Mouse (Mus musculus) adrenal gland, adult (tissue): ENCODE data around the gene Scaf11.

ENCODE experiments used
- DNase-seq, 2 experiments: peaks; one replicate each; pipeline ENCODE4 v3.0.0; 2022 to 2023; ENCODE audit warnings: low spot score in 1 of 2; ENCODE audit not compliant: inconsistent age in 2 of 2

The Scaf11 gene

GRCm38 (mm10) chr15:96406253-96406652, 54.4 kb downstream of the Scaf11 start:
- DNase-seq = no peak

- DNase-seq = no peak
Observed at GRCm38 (mm10) chr15:96405548-96405947, 55.1 kb downstream of the Scaf11 start.

- no peak for DNase-seq
Observed at GRCm38 (mm10) chr15:96398333-96398732, 62.3 kb downstream of the Scaf11 start.

GRCm38 (mm10) chr15:96396641-96397344, 63.9 kb downstream of the Scaf11 start:
- no peak for DNase-seq

DNA sequence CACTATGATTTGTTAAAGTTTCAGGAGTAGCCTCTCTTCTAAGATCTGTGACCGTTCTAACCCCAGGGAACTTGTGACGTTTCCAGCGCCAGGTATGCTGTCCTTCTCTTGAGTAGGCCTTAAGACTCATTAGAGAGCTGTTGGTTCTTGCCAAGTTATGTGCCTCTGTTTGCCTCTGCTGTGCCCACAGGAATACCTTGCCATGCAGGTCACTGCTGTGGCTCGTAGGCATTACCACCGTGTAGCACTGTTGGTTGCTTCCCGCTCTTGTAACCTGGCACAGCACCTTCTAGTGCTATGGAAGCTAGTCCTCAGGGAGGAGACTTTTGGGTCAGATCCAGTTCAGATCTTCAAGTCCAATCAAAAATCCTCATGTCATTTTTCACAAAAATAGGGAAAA, 65.6 kb downstream of the Scaf11 start:
- DNase-seq = no peak

GRCm38 (mm10) chr15:96392878-96393277, 67.8 kb downstream of the Scaf11 start:
- no peak for DNase-seq

DNA sequence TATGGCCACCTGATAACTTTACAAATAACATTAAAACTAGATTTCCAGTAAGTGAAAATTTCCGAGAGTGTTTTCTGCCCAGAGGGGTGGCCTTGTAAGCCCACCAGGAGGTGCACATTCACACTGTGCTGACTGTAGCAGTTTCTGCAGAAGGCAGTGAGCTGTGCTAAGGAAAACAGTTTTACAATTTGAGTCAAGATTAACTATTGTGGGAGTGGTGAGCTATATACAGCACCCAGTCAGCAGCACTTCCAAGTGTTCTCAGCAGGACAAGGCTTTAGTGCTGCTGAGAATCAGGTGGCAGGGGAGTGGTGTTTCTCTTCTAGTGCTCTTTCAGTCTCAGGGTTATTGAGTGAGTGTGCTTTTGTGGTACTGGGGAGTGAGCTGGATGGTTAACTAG, 72.1 kb downstream of the Scaf11 start:
- no peak for DNase-seq

GRCm38 (mm10) chr15:96382223-96382622, 78.4 kb downstream of the Scaf11 start:
- no peak for DNase-seq

DNA sequence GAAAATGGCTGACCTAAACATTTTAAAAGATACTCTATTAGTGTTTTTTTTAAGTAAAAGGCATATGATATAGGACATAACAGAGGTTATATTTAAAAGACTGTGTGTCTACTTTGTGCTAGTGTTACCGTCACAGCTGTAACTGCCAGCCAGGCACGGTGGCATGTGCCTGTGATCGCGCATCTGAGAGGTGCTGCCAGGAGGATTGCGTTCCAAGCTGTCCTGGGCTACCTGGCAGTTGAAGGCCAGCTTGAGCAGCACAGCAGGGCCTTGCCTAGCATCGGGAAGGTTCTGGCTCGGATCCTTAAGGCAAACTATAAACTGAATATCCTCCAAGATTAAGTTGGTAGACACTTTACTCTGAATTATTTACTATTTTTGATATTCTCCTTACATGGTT, 82.9 kb downstream of the Scaf11 start:
- peak in 1 of 2 experiments; percentile 41 for DNase-seq

DNA sequence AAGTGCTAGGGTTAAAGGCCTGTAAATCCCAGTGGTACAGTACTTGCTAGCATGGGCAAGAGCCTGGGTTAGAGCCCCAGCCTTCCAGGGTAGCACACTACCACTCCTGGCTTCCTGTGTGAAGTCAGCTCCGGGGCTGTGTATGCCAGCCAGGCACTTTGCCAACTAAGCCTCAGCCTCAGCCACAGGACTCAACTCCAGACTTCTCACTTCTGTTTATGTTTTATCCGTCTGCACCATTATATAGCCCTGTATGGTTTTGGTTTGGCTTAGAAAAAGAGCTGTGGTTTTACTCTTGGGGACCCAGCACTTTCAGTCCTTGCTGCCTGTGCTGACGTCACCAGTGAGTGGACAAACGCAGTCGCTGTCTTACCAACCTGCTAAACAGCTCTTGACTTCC, 83.4 kb downstream of the Scaf11 start:
- peak; percentile 30 to 69 for DNase-seq

DNA sequence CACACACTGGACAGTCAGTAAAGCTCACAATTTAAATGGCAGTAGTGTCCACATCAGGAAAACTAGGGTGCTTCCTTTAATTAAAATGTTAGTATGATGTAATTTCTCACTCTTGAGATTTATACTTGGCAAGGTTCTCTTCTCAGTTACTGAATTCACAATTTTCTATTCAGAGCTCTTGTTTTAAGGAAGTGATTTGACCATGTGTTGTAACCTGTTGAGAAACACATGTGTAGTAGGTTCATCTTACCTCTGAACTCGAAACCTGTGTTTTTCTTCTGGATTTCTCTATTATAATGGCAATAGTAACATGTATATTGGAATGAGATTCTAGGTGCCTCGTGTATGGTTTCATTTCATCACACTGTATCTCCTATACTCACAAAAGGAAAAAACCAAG, 84.4 kb downstream of the Scaf11 start:
- no peak for DNase-seq

DNA sequence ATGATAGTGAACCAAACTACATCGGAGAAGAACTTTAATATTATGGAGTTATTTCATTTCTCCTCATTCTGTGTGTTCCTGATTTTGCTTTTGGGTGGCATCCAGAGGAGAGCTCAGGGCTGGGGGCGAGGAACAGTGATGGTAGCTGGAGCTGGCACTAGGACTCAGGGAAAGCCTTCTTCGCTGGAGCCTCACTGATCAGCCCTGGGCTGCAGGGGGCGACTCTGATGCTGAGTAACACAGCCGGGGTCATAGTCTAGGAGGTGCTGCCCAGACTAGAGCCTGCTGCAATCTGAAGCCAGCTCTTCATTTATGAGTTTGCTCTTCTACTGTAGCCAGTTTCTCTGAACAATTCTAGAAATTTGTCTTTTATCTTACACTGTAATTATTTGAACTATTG, 87.5 kb downstream of the Scaf11 start:
- no peak for DNase-seq

DNA sequence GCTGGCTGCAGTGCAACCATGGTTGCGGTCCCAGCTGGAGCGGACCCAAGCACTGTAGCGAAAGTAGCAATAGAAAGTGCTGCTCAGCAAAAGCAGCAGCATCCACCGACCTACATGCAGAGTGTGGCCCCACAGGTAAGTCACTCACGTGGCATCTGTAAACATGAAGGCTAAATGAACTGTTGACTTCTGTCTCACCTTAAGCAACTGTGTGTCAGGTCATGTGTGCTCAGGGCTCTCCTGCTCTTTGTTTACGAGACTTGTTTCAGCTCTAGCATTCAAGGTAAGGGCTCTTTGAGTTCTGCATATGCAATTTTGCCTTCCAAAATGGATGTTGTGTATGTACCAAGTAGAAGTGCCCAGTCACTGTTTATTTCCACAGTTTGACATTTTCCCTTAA, 88.0 kb downstream of the Scaf11 start:
- no peak for DNase-seq

- DNase-seq = no peak
Observed at GRCm38 (mm10) chr15:96371311-96371710, 89.3 kb downstream of the Scaf11 start.

DNA sequence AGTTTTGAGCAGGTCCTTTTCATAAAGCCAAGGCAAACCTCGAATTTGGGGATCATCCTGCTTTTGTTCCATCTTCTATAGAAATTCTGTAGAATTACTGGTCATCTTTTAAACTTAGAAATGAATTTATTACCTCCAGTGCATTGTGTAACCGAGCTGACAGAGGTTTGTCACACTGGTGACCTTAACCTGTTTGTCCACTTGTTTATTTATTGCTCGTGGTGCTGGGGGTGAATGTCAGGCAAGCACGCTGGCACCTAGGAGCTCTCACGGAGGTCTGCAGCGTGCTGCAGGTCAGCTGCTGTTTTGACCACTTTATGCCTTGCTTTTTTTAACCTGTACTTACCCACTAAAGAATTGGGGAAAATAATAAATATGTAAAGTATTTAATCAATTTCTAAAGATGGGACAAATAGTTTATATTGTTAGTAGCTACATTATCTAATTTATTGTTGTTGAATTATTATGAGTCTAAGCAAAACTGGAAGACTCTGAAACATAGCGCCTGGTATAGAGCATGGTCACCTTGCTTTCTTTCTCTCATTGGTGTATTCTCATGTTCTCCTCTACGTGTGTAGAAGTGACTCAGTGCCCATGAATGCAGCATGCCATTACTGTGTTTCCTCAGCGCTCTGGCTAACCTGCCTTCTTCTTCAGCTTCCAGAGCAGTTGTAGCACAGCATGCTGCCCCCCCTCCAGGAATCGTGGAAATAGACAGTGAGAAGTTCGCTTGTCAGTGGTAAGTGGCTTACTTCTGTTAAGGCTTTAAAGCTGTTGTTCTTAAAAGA, 94.3 kb downstream of the Scaf11 start:
- peak; percentile 38 to 80 for DNase-seq

GRCm38 (mm10) chr15:96365351-96365750, 95.3 kb downstream of the Scaf11 start:
- no peak for DNase-seq
